Mouse (Mus musculus): ENCODE results near the gene Bglap2. TPM values are rescaled to one million over a fixed set of nuclear protein-coding genes. Genes with fewer than 3 reads are reported as not detected.

Gene Bglap2
- polyA plus RNA-seq, 1 experiment from 2014 or later: 27.0 TPM

DNA sequence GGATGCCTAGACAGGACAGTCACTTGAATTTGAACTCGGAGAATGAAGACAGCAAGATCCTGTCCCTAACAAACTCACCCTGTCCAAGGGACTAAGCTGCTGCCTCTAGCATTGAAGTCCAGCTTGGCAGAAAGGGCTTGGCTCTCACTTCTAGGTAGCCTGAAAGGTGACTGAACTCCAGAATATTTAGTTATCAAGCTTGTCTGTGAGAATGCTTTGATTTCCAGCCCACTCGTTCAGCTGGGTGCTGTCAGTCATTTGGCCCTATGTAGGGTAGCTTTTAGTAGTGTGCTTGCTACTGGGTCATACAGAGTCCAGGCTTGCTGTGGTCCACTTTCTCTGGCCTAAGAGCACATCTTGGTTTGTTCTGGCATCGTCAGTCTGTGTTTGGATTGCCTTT lies 39.5 kb downstream of the Bglap2 start:
- DNase-seq (ENCODE audit: low spot score): no peak
- Histone ChIP-seq H3K4me1 (ENCODE audit: control insufficient read depth, insufficient read depth, low read length) (peaks cover 5% of the 10 kb centered on the region; the same call in 1 of the 2 replicates), H3K9ac (ENCODE audit: low read depth, low read length) (no peak overlapping the region), H3K36me3 (ENCODE audit: control insufficient read depth, insufficient read depth, low read length) (peaks cover 26% of the 10 kb centered on the region), H3K27ac (replicated peaks; ENCODE audit: low read depth, low read length) (no peak overlapping the region), H3K27me3 (replicated peaks; ENCODE audit: control insufficient read depth, insufficient read depth, low read length) (no peaks in the 10 kb centered on the region), H3K4me2 (ENCODE audit: low read depth, low read length) (no peak overlapping the region), H3K9me3 (ENCODE audit: control insufficient read depth, low read length) (no peaks in the 10 kb centered on the region), H3K4me3 (ENCODE audit: low read depth, low read length) (no peak overlapping the region)
- 73% methylated on average over 3 of the region's 3 CpGs for WGBS
- ATAC-seq (ENCODE audit: low read depth): no peak

DNA sequence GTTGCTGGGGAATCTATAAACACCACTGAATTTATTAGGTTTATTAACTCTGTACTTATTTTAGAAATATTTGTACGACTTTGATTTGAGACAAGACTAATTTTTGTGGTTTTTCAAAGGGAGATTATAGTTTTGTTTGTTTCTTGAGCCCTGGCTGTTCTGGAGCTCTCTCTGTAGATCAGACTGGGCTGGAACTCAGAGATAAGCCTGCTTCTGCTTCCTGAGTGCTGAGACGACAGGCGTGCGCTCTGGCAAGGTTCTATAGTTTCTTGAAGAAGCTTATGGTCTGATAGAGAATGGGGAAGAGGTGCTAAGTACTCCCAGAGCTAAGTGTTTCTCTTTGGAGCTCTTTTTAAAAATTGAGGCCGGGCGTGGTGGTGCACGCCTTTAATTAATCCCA lies 40.2 kb downstream of the Bglap2 start:
- H3K9ac ChIP-seq (ENCODE audit: low read depth, low read length): no peak overlapping the region
- no peak overlapping the region for H3K4me2 ChIP-seq (ENCODE audit: low read depth, low read length)
- H3K27me3 ChIP-seq (replicated peaks; ENCODE audit: control insufficient read depth, insufficient read depth, low read length): no peaks in the 10 kb centered on the region
- H3K4me3 ChIP-seq (ENCODE audit: low read depth, low read length): no peak overlapping the region
- H3K36me3 ChIP-seq (ENCODE audit: control insufficient read depth, insufficient read depth, low read length): peaks cover 19% of the 10 kb centered on the region
- H3K27ac ChIP-seq (replicated peaks; ENCODE audit: low read depth, low read length): no peak overlapping the region
- H3K9me3 ChIP-seq (ENCODE audit: control insufficient read depth, low read length): no peaks in the 10 kb centered on the region
- no peak for ATAC-seq (ENCODE audit: low read depth)
- H3K4me1 ChIP-seq (ENCODE audit: control insufficient read depth, insufficient read depth, low read length): peaks cover 5% of the 10 kb centered on the region; the same call in 1 of the 2 replicates
- 89% methylated on average over 7 of the region's 7 CpGs for WGBS
- no peak for DNase-seq (ENCODE audit: low spot score)

DNA sequence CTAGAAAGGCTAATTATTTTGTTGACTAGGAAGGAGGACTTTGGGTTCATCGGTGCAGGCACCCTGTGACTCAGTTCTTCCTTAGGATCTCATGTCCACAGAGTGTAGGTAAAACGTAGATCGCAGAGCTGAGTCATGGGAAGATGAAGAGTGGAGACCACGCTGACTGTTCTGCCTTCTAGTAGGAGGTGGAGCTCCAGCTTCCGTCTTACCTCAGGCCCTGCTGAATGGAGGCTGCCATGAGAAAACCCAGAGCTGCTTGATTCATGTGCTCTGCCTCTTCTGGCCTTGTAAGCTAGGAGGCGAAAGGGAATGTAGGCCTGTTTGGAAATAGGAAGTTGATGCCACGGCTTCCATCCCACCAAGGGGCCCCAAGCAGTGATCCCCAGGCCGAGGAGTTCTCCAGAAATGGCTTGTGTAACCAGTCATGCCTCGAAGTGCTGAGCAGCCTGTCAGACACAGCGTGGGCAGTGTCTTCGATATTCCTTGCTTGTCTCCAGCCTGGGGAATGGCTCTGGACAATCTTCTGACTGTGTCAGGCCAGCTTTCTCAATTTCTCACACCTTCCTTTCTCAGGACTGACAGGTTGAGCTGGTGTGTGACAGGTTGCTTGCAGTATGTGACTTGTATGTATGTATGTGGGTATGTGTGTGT lies 41.0 kb downstream of the Bglap2 start:
- H3K27me3 ChIP-seq (replicated peaks; ENCODE audit: control insufficient read depth, insufficient read depth, low read length): no peaks in the 10 kb centered on the region
- H3K9me3 ChIP-seq (ENCODE audit: control insufficient read depth, low read length): no peaks in the 10 kb centered on the region
- H3K4me3 ChIP-seq (ENCODE audit: low read depth, low read length): peak overlapping the region; percentile 68
- ATAC-seq (ENCODE audit: low read depth): no peak
- H3K27ac ChIP-seq (replicated peaks; ENCODE audit: low read depth, low read length): no peak overlapping the region
- no peak for DNase-seq (ENCODE audit: low spot score)
- 87% methylated on average over 11 of the region's 11 CpGs for WGBS
- peak overlapping the region; percentile 63 for H3K4me2 ChIP-seq (ENCODE audit: low read depth, low read length)
- peaks cover 11% of the 10 kb centered on the region for H3K36me3 ChIP-seq (ENCODE audit: control insufficient read depth, insufficient read depth, low read length)
- peak overlapping the region; percentile 28; the same call in 1 of the 2 replicates for H3K9ac ChIP-seq (ENCODE audit: low read depth, low read length)
- peaks cover 5% of the 10 kb centered on the region; the same call in 1 of the 2 replicates for H3K4me1 ChIP-seq (ENCODE audit: control insufficient read depth, insufficient read depth, low read length)

DNA sequence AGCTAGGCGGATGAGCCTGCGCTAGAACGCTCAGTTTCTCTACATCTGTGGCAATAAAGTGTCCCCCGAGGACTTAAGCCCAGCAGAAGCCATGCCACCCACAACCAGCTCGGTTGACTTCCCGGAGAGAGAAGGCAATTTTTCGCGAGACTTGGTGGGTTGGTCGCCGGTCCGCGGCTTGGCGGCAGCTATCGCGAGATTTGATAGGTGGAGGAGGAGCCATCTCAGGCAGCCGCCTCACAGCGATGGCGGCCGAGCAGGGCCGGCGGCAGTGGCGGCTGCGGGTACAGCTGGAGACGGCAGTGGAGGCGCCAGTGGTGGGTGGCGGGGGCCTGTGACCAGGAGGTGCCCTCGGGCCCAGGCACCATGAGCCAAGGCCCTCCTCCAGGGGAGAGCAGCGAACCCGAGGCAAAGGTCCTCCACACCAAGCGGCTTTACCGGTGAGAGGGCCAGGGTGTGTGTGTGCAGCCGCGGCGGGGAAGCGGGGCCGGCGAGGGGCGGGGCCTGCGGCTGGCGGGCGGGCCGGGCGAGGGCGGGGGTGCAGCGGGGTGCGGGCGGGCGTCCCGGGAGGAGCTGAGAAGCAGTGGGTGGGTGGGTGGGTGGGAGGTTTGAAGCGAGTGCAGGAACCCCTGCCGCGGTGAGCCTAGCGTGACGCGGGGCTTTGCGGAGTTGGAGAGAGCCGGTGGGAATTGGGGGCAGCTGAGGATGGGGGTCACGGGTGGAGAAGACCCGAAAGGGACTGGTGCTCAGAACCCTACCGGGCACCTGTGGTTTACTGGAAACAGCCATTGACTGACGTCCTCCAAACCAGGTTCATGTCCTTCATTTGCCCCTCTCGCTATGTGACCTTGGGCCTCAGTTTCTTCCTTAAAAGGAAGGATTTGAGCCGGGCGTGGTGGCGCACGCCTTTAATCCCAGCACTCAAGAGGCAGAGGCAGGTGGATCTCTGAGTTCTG lies 42.2 kb downstream of the Bglap2 start, which contains the start of the genes Tmem79 and Smg5:
Gene Tmem79 (minus strand): TSS at position 91 of the 956 bp plus-strand sequence.
Gene Smg5 (plus strand): TSS at position 203 of the 956 bp plus-strand sequence.
- peak; percentile 98 for DNase-seq (ENCODE audit: low spot score)
- H3K36me3 ChIP-seq (ENCODE audit: control insufficient read depth, insufficient read depth, low read length): no peaks in the 10 kb centered on the region
- peak within 1 kb of the TSS; percentile 76 for H3K9ac ChIP-seq (ENCODE audit: low read depth, low read length)
- H3K4me2 ChIP-seq (ENCODE audit: low read depth, low read length): peak within 1 kb of the TSS; percentile 80
- H3K4me1 ChIP-seq (ENCODE audit: control insufficient read depth, insufficient read depth, low read length): peaks cover 5% of the 10 kb centered on the region; the same call in 1 of the 2 replicates
- no peaks in the 10 kb centered on the region for H3K27me3 ChIP-seq (replicated peaks; ENCODE audit: control insufficient read depth, insufficient read depth, low read length)
- peak within 1 kb of the TSS; percentile 87 for H3K27ac ChIP-seq (replicated peaks; ENCODE audit: low read depth, low read length)
- peak; percentile 95 for ATAC-seq (ENCODE audit: low read depth)
- H3K9me3 ChIP-seq (ENCODE audit: control insufficient read depth, low read length): no peaks in the 10 kb centered on the region
- peak within 1 kb of the TSS; percentile 68 for H3K4me3 ChIP-seq (ENCODE audit: low read depth, low read length)
- WGBS: 1% methylated on average over 36 of the region's 66 CpGs

DNA sequence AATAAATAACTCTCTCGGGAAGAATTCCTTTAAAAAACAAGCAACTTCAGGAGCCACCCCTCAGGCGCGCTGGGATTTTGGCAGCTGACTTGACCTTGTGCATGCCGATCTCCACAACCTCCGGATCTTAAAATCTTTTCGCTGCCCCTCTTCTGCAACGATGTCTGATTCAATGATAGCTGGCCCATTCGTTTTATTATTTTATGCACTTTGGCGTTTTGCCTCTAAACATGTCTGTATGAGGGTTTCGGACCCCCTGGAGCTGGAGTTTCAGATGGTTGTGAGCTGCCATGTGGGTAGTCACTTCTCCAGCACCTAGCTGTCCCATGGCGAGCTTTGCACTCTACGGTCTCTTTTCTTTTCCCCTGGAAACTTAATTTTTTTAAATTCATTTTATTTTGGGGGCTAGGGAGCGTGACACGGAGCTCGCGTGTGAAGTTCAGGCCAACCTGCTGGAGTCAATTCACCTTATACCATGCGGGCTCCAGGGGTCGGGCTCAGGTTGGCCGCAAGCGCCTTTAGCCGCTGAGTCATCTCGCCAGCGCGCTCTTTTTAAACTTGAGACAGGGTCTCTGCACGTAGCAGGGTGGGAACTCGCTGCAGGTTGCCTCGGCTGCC lies 43.0 kb downstream of the Bglap2 start:
- H3K9me3 ChIP-seq (ENCODE audit: control insufficient read depth, low read length): no peaks in the 10 kb centered on the region
- peak overlapping the region; percentile 68 for H3K4me3 ChIP-seq (ENCODE audit: low read depth, low read length)
- peaks cover 5% of the 10 kb centered on the region; the same call in 1 of the 2 replicates for H3K4me1 ChIP-seq (ENCODE audit: control insufficient read depth, insufficient read depth, low read length)
- peak overlapping the region; percentile 76 for H3K9ac ChIP-seq (ENCODE audit: low read depth, low read length)
- under 1% methylated on average over 27 of the region's 27 CpGs for WGBS
- H3K36me3 ChIP-seq (ENCODE audit: control insufficient read depth, insufficient read depth, low read length): no peaks in the 10 kb centered on the region
- ATAC-seq (ENCODE audit: low read depth) (peak; percentile 42; the same call in 1 of the 2 replicates), DNase-seq (ENCODE audit: low spot score) (peak; percentile 25)
- peak overlapping the region; percentile 80 for H3K4me2 ChIP-seq (ENCODE audit: low read depth, low read length)
- no peaks in the 10 kb centered on the region for H3K27me3 ChIP-seq (replicated peaks; ENCODE audit: control insufficient read depth, insufficient read depth, low read length)
- H3K27ac ChIP-seq (replicated peaks; ENCODE audit: low read depth, low read length): peak overlapping the region; percentile 87

DNA sequence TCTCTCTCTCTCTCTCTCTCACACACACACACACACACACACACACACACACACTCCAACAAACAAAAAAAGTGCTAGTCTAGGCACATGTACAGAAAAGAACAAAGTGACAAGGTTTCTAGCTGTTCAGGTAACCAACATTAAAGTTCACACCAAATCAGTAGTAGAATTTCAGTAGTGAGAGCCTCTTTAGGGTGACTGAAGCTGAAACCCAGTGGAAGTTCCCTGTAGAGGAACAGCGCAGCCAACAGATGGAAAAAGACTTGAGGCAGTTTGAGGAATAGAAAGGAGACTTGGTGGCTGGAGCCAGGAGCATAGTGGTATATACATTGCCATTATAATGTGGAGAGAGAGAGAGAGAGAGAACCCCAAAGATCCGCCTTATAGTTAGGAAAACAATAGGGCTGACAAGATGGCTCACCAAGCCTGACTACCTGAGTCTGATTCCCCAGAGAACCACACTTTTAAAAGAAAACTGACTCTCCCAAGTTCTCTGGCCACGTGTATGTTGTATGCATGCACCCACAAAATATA lies 43.5 kb downstream of the Bglap2 start:
- Histone ChIP-seq H3K9ac (ENCODE audit: low read depth, low read length) (peak overlapping the region; percentile 76), H3K4me2 (ENCODE audit: low read depth, low read length) (peak overlapping the region; percentile 80), H3K27me3 (replicated peaks; ENCODE audit: control insufficient read depth, insufficient read depth, low read length) (no peaks in the 10 kb centered on the region), H3K27ac (replicated peaks; ENCODE audit: low read depth, low read length) (peak overlapping the region; percentile 40; the same call in 1 of the 2 replicates), H3K36me3 (ENCODE audit: control insufficient read depth, insufficient read depth, low read length) (0 out of 2 replicates have a peak, but pooled peaks cover under 1% of the 10 kb centered on the region), H3K9me3 (ENCODE audit: control insufficient read depth, low read length) (no peaks in the 10 kb centered on the region), H3K4me3 (ENCODE audit: low read depth, low read length) (peak overlapping the region; percentile 68), H3K4me1 (ENCODE audit: control insufficient read depth, insufficient read depth, low read length) (peaks cover 5% of the 10 kb centered on the region; the same call in 1 of the 2 replicates)
- WGBS: 29% methylated on average over 3 of the region's 3 CpGs
- DNase-seq (ENCODE audit: low spot score) (no peak), ATAC-seq (ENCODE audit: low read depth) (no peak)

DNA sequence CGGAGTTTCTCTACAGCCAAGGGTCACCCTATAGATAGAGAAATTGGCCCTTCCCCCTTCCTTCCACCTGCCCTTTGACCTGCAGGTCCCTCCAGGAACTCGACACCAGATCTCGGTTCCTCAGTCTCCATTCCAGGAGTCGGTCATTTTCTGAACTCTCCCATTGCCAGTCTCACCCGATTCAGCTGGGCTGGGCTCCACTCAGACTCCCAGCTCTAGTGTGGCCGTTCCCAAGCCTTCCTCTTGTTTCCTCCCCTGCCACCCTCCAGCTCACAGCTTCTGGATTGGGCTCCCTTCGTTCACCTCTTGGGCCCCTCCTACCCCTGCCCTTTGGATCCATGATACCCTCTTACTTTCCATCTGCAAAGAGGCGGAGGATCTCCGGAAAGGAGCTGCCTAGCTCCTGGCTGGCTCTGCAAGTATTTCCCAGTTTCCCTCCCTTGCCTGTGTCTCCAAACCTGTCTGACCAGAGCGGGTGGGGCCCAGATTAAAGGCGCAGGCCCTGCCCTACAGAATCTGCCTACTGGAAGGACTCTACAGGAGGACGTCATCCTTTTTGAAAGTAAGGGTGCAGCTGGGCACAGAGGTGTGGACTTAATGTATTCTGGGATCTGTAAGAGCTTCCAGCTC lies 44.4 kb downstream of the Bglap2 start:
- H3K4me2 ChIP-seq (ENCODE audit: low read depth, low read length): peak overlapping the region; percentile 31
- 0 out of 2 replicates have a peak overlapping the region, but pooled peaks have one; percentile 39 for H3K9ac ChIP-seq (ENCODE audit: low read depth, low read length)
- ATAC-seq (ENCODE audit: low read depth): no peak; the same call in 1 of the 2 replicates
- peak overlapping the region; percentile 22 for H3K4me3 ChIP-seq (ENCODE audit: low read depth, low read length)
- H3K36me3 ChIP-seq (ENCODE audit: control insufficient read depth, insufficient read depth, low read length): peaks cover 9% of the 10 kb centered on the region; the same call in 1 of the 2 replicates
- H3K4me1 ChIP-seq (ENCODE audit: control insufficient read depth, insufficient read depth, low read length): peaks cover 5% of the 10 kb centered on the region; the same call in 1 of the 2 replicates
- 40% methylated on average over 12 of the region's 12 CpGs for WGBS
- no peaks in the 10 kb centered on the region for H3K27me3 ChIP-seq (replicated peaks; ENCODE audit: control insufficient read depth, insufficient read depth, low read length)
- 0 out of 2 replicates have a peak overlapping the region, but pooled peaks have one; percentile 29 for H3K27ac ChIP-seq (replicated peaks; ENCODE audit: low read depth, low read length)
- peak; percentile 68 for DNase-seq (ENCODE audit: low spot score)
- H3K9me3 ChIP-seq (ENCODE audit: control insufficient read depth, low read length): no peaks in the 10 kb centered on the region
